Mouse (Mus musculus) liver, adult 2 months (tissue): ENCODE measurements around the gene Panx1. TPM values are rescaled to one million over a fixed set of nuclear protein-coding genes. Genes with fewer than 3 reads are reported as not detected.

ENCODE experiments used
- DNase-seq: peaks from one replicate; pipeline ENCODE4 v3.0.0-alpha.2; 2011; ENCODE audit warnings: low read depth, low spot score; ENCODE audit errors: extremely low read depth
- H3K27ac ChIP-seq: fragments of 200-500 bp; replicated peaks from 2 replicates; pipeline ENCODE4 v1.5.1; 2012; ENCODE audit warnings: low read depth, mild to moderate bottlenecking, control low read depth, inconsistent platforms, low read length; ENCODE audit not compliant: insufficient read depth
- H3K27me3 ChIP-seq: fragments of 200-500 bp; 2 replicates; pipeline ENCODE4 v1.6.1; 2012; ENCODE audit warnings: mild to moderate bottlenecking, moderate library complexity, low read length, inconsistent platforms; ENCODE audit not compliant: control insufficient read depth, insufficient read depth
- H3K36me3 ChIP-seq: fragments of 200-500 bp; 2 replicates; pipeline ENCODE4 v1.6.1; 2012; ENCODE audit warnings: low read length, inconsistent platforms; ENCODE audit not compliant: control insufficient read depth, insufficient read depth
- H3K4me1 ChIP-seq: fragments of 200-500 bp; 2 replicates; pipeline ENCODE4 v1.6.1; 2011; ENCODE audit warnings: low read length; ENCODE audit not compliant: control insufficient read depth, insufficient read depth
- H3K4me3 ChIP-seq: fragments of 200-500 bp; 2 replicates; pipeline ENCODE4 v1.5.1; 2011; ENCODE audit warnings: low read depth, mild to moderate bottlenecking, control low read depth, low read length, moderate library complexity; ENCODE audit not compliant: insufficient read depth
- H3K79me2 ChIP-seq: fragments of 200-500 bp; 2 replicates; pipeline ENCODE4 v1.6.1; 2012; ENCODE audit warnings: inconsistent platforms, mild to moderate bottlenecking, low read length, moderate library complexity; ENCODE audit not compliant: control insufficient read depth, insufficient read depth
- H3K9ac ChIP-seq: fragments of 200-500 bp; 2 replicates; pipeline ENCODE4 v1.6.1; 2012; ENCODE audit warnings: low read depth, mild to moderate bottlenecking, control low read depth, inconsistent platforms, low read length
- CTCF ChIP-seq: fragments of 200-500 bp; IDR thresholded peaks from 2 replicates; pipeline ENCODE4 v1.5.1; 2011; ENCODE audit warnings: low read depth, low read length, control low read depth
- POLR2A ChIP-seq: fragments of 200-500 bp; IDR thresholded peaks from 2 replicates; pipeline ENCODE4 v1.6.1; 2011; ENCODE audit warnings: low read length, control low read depth; ENCODE audit not compliant: insufficient read depth; ENCODE audit errors: extremely low read depth
- WGBS: fragments of 180-500 bp; shearing (Covaris S2); methylation state at CpG from one replicate; pipeline ENCODE4 v1.1.7; 2018; 5-methylcytosine and 5-hydroxymethylcytosine counted together
- polyA plus RNA-seq: library from polyadenylated mRNA; depleted of rRNA; stranded (reverse); fragments of >200 nt; gene quantifications from 2 replicates; pipeline ENCODE4 v1.2.3, GENCODE M21; 2012
- total RNA-seq: library from RNA; depleted of rRNA; stranded (reverse); fragments of >200 nt; gene quantifications from 2 replicates; pipeline ENCODE4 v1.2.3, GENCODE M21; 2014

The Panx1 gene
- total and polyA plus RNA-seq, 2 experiments = 1.0 TPM

DNA sequence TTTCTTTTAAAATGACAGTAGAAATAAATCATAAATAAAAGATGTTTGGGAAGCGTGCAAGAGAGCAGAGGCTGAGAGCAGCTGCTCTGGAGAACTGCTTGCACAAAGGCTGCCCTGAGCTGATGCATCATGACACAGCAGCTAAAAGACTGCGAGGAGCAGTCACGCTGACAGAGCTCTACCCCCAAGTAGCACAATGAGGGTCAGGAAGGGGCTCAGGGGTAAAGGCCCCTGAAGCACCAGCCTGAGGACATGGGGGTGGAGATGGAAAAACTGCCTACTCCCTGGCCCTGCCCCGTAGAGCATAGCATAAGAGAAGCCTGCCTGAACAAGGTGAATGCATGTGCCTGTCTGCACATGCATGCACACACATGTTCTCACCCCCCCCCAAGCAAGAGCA lies 8.5 kb downstream of the Panx1 start:
- no peak for TF ChIP-seq CTCF
- TF ChIP-seq POLR2A = no peak
- H3K9ac ChIP-seq = no peak overlapping the region
- no peaks in the 10 kb centered on the region for H3K36me3 ChIP-seq
- H3K79me2 ChIP-seq = no peaks in the 10 kb centered on the region
- no peak overlapping the region for H3K4me3 ChIP-seq
- no peak for DNase-seq
- H3K27me3 ChIP-seq = no peaks in the 10 kb centered on the region
- H3K4me1 ChIP-seq = no peaks in the 10 kb centered on the region
- WGBS = 82% methylated on average over 4 of the region's 4 CpGs
- no peak overlapping the region for H3K27ac ChIP-seq

GRCm38 (mm10) chr9:15036405-15036804 lies 8.9 kb downstream of the Panx1 start:
- Histone ChIP-seq H3K79me2 (no peaks in the 10 kb centered on the region), H3K4me1 (no peaks in the 10 kb centered on the region), H3K4me3 (no peak overlapping the region), H3K27me3 (no peaks in the 10 kb centered on the region), H3K9ac (no peak overlapping the region), H3K36me3 (no peaks in the 10 kb centered on the region), H3K27ac (no peak overlapping the region)
- DNase-seq = no peak
- TF ChIP-seq CTCF (no peak), POLR2A (no peak)
- WGBS = 98% methylated on average over 2 of the region's 2 CpGs

- TF ChIP-seq CTCF (no peak), POLR2A (no peak)
- no peak overlapping the region for H3K9ac ChIP-seq
- H3K4me3 ChIP-seq = no peak overlapping the region
- no peak for DNase-seq
- no peaks in the 10 kb centered on the region for H3K27me3 ChIP-seq
- H3K36me3 ChIP-seq = no peaks in the 10 kb centered on the region
- H3K79me2 ChIP-seq = no peaks in the 10 kb centered on the region
- H3K4me1 ChIP-seq = no peaks in the 10 kb centered on the region
- WGBS = 94% methylated on average over 7 of the region's 7 CpGs
- no peak overlapping the region for H3K27ac ChIP-seq
Measured at GRCm38 (mm10) chr9:15035979-15036378, 9.3 kb downstream of the Panx1 start.

GRCm38 (mm10) chr9:15034546-15035273 lies 10.6 kb downstream of the Panx1 start:
- TF ChIP-seq CTCF (no peak), POLR2A (no peak)
- WGBS = 68% methylated on average over 7 of the region's 7 CpGs
- Histone ChIP-seq H3K27ac (no peak overlapping the region), H3K4me1 (no peaks in the 10 kb centered on the region), H3K9ac (no peak overlapping the region), H3K36me3 (no peaks in the 10 kb centered on the region), H3K4me3 (no peak overlapping the region), H3K79me2 (no peaks in the 10 kb centered on the region), H3K27me3 (no peaks in the 10 kb centered on the region)
- no peak for DNase-seq

DNA sequence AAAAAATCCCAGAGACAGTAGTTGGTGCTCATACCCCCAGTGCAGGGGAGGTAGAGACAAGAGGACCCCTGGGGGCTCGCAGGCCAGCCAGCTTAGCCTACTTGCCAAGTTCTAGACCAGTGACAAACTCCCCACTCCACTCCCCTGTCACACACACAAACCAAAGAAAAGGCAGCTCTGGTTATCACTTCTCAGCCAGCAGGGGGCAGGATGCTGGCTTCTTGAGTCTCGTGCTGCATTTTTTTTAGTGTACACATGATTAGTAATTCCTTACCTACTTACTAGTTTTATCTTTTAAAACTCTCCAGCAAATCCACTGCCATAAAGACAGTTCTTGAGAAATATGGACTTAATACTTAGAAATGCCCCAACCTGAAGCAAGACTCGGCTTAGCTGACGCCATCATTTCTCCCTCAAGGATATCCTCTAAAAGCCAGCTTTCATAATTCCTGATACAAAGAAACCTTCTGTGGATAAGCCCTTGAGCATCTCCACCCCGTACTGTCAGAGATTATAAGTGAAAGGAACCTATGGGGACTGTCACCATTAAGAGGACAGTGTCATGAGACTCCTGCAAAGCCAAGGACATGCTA lies 11.6 kb downstream of the Panx1 start:
- TF ChIP-seq POLR2A (no peak), CTCF (peak; percentile 62)
- WGBS = 57% methylated on average over 5 of the region's 5 CpGs

DNA sequence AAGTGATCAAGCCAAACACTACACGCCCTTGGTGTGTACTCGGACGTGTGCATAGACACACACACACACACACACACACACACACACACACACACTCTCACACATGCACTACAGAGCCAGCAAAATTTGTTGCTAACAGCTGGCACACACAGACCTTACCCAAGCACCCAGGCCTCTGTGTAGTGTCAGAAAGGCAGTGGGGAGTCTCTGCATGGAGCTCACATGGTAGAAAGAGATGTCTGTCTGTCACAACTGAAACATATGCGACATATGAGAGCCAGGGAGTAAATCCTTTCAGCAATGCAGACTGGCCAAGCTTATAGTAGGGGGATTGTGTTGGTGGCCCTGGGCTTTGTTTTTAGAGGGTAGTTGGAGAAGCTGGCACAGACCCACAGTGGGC lies 12.5 kb downstream of the Panx1 start:
- no peaks in the 10 kb centered on the region for H3K27me3 ChIP-seq
- H3K36me3 ChIP-seq = no peaks in the 10 kb centered on the region
- H3K4me1 ChIP-seq = no peaks in the 10 kb centered on the region
- no peaks in the 10 kb centered on the region for H3K79me2 ChIP-seq
- TF ChIP-seq POLR2A (no peak), CTCF (no peak)
- no peak for DNase-seq
- H3K27ac ChIP-seq = no peak overlapping the region
- 95% methylated on average over 4 of the region's 4 CpGs for WGBS
- no peak overlapping the region for H3K9ac ChIP-seq
- H3K4me3 ChIP-seq = no peak overlapping the region

More for the DNA sequence above, 11.6 kb downstream of the Panx1 start:
- no peaks in the 10 kb centered on the region for H3K79me2 ChIP-seq
- DNase-seq = peak; percentile 19
- no peak overlapping the region for H3K9ac ChIP-seq
- H3K27ac ChIP-seq = no peak overlapping the region
- H3K27me3 ChIP-seq = no peaks in the 10 kb centered on the region
- H3K4me1 ChIP-seq = no peaks in the 10 kb centered on the region
- no peaks in the 10 kb centered on the region for H3K36me3 ChIP-seq
- no peak overlapping the region for H3K4me3 ChIP-seq
